Mouse (Mus musculus): ENCODE measurements at regions not wholly inside any gene's neighbourhood (a gene's known extent, or its start where the extent isn't known, plus 50 kb on each side); places are given as distances from the start of the nearest gene placed in this dataset.
"Not testable (repeated sequence)": the region's sequence is repeated elsewhere in the genome, so short reads cannot be mapped to it uniquely, and the experiment has no call there.

DNA sequence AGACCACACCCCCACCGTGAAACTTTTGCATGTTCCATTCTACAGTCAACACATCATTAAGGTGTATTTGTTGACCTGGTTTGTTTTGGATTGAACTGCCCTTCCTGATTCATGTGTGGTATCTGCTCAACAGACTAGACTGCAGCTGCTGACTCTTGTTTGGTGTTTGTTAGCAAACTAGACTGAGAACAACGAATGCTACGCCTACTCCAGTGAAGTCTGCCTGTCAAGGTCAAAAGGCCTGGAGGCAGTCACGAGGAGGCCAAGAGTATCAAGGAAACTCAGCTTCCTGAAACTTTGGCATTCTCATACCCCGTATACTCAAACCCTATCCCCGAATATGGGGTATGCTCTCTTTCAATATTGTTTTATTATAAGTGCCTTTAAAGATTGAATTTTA, 194.2 kb upstream of the Spin1 start:
- not testable (repeated sequence) for DNase-seq

- no peak for DNase-seq
Observed at GRCm38 (mm10) chr13:50906910-50907309, 193.8 kb upstream of the Spin1 start.

- not testable (repeated sequence) for DNase-seq
Observed at GRCm38 (mm10) chr13:50912776-50913175, 187.9 kb upstream of the Spin1 start.

- DNase-seq = not testable (repeated sequence)
Observed at GRCm38 (mm10) chr13:50934017-50934416, 166.7 kb upstream of the Spin1 start.

- DNase-seq = no peak
Observed at GRCm38 (mm10) chr13:50942561-50942960, 158.1 kb upstream of the Spin1 start.

- peak; percentile 90 for DNase-seq
Observed at GRCm38 (mm10) chr13:50949545-50950226, 151.0 kb upstream of the Spin1 start.

- DNase-seq = no peak
Observed at GRCm38 (mm10) chr13:50954671-50955070, 146.0 kb upstream of the Spin1 start.

- DNase-seq = no peak
Observed at GRCm38 (mm10) chr13:50958051-50958883, 142.4 kb upstream of the Spin1 start.

DNA sequence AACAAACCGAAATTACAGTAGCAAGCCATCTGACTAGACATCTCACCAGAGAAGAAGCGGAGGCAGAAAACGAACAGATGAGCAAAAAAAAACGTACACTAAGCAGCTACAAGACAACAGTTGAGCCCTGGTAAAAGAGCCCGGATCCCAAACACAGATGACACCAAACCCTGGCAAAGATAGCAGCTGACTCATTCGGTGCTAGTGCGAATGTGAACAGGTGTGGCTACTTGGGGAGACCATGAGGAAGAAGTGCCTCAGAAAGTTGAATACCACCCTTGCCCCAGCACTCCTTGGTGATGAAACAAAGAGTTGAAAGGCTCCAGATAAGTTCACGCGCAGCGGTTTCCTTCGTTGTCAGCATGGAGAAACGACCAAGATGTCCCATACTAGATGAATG, 139.8 kb upstream of the Spin1 start:
- DNase-seq = no peak

DNA sequence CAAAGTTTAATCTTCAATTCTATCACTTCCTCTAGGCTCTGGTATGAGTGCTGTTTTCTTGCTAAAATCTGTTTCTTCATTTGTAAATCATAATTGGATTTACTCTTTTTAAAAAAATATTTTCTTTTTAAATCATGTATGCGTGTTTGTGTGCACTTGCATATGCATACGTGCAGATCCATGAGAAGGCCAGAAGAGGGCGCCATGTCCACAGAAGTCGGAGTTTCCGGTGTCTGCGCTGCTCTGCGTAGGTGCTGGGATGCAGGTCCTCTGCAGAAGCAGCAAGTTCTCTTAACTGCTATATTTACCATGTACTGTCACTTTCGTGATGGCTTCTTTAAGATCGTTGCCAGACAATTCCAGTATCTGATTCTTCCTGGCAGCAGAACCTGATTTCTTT, 136.6 kb upstream of the Spin1 start:
- DNase-seq = peak; percentile 31

DNA sequence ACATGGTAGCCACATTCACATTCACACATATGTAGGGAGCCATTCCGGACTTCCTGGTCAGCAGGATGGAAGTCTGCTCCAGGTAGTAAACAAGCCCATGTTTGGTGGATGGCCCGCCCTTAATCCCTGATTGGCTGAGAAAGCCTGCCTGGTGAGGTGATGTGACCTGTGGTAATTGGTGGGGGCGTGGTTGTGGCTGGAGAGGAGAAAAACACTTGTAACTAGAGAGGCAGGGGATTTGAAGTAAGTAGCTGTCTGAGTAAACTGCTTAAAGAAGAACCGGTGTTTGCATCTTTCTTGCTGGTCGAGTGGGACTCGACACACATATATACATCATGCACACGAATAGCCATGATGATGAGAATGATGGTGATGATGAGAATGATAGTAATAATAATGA, 135.6 kb upstream of the Spin1 start:
- DNase-seq = not testable (repeated sequence)

- DNase-seq = no peak
Observed at GRCm38 (mm10) chr13:50965678-50966077, 135.0 kb upstream of the Spin1 start.

- DNase-seq = no peak
Observed at GRCm38 (mm10) chr13:50966826-50967225, 133.9 kb upstream of the Spin1 start.

DNA sequence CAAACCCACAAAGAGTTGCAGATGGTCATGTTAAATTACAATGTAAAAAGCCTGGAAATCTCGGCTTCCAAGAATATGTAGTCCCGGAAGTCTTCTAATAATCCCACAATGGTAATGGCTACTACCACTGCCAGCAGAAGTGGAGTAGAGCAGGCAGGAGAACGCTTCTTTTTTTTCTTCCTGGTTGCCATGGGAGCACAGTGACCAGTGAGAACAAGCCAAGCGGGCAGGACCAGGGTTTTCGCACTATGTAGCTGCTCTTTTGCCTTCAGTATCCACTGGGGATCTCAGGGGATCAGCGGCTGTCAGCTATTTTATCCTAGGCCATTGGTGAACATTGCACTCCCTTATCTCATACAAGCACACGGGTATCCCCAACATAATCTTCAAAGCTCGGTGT, 127.3 kb upstream of the Spin1 start:
- no peak for DNase-seq

GRCm38 (mm10) chr13:50975306-50975920, 125.3 kb upstream of the Spin1 start:
- DNase-seq = no peak

DNA sequence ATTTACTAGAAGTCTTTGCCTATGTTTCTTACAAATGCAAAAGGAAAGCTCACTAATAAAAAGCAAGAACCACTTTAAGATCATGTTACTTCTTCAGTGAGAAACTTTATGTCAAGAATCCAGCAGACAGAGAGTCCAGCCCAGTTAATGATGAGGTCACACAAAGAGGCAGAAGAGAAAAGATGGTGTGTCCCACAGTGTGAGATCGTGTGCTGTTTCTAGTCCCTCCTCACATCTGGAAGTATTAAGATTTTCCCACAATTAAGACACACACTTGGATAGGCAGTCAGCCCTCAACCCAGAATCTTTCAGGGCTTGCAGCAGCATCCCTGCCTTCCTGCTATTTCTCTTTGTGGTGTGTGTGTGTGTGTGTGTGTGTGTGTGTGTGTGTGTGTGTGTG, 118.7 kb upstream of the Spin1 start:
- no peak for DNase-seq

- DNase-seq = no peak
Observed at GRCm38 (mm10) chr13:50982990-50983389, 117.7 kb upstream of the Spin1 start.

GRCm38 (mm10) chr13:50991726-50992432, 108.8 kb upstream of the Spin1 start:
- DNase-seq = no peak

- DNase-seq = no peak
Observed at GRCm38 (mm10) chr13:50999738-51000137, 100.9 kb upstream of the Spin1 start.

GRCm38 (mm10) chr13:51004827-51005226, 95.9 kb upstream of the Spin1 start:
- DNase-seq = no peak

DNA sequence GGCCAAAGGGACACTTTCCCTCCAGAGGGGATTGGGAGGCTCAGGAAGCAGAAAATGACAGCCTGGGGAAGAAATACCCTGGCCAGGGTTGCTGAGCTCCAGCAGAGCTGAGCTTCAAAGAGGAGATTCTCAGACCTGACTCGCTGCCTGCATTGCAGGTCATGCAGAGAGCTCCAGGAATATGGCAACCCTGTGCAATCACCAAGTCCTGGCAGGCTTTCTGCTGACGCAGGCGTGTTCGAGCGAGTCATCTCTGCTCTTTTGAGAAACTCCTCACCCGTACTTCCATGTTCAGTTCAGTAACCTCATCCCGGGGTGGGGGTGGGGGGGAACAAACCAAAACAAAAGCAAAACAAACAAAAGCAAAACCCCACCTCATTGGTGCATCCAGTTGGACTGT, 89.9 kb upstream of the Spin1 start:
- no peak for DNase-seq

DNA sequence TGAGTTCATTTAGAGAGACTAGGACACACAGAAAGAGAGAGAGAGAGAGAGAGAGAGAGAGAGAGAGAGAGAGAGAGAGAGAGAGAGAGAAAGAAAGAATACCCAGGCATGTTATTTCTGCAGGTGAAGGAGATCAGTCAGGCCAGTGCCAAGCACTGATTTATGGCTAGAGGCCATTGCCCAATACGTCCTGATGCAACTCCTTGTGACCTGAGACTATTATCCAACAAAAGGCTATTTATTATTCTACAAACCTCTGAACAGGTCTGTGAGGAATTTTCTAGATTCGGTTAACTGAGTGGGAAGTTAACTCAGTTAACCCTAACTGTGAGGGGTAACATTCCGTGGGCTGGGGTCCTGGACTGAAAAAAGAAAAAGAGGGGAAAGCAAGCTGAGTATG, 84.5 kb upstream of the Spin1 start:
- DNase-seq = no peak

All from lung, postnatal 14 days (tissue).